Mouse (Mus musculus) urinary bladder, postnatal 4 days (tissue): ENCODE data around the gene Megf9.

ENCODE experiments used
- DNase-seq, 2 experiments: peaks; one replicate each; pipeline ENCODE4 v3.0.0; 2021 to 2022; ENCODE audit warnings: low spot score in 2 of 2

Megf9 gene

DNA sequence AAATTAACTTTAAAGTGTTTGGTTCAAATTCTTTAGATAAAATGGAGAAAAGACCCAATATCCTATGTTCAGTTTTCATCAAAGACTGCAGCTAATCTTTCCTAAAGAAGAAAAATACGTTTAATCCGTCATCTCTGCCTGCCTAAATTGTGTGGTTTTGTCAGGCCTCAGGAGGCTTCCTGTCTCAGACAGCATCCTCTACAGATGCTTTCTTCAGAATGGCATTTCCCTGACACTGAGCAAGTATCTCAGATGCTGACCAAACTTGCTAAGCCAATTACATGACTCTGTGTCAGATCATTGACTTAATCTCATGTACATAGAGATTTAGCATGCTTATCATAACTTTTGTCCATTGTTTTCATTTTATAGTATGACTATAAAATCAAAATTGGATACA lies 11.4 kb downstream of the Megf9 start:
- no peak for DNase-seq

DNA sequence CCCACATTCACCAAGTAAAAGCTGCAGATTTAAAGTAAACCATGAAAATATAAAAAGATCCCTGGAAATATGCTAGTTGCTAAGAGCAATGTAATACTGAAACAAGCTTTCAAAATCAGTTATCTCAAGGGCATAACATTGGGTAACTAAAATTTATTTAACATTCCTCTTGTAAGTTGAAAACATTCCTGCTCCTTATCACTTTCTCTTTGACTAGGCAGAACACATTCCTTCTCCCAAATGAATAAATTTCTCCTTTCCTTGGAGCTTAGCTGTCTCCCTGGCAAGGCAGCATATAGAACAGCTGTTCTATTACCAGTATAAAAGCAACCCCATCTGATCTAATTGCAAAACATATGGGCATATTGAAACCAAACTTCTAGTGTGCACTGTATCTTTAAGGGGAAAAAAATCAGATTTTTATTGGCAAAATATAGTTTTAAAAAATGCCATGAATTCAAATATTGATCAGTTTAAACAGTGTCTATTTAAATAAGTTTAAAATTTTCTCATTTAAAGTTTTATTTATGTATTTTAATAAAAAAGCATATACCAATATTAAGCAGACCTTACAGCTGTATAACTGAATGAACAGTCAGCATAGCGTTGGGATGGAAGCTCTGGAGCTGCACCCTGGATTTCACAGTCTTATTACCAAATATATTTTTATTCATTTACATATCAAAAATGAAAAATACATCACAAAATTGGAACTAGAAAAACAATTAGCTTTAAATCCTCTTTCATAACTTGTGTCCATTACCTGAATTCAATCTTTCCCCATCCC lies 13.1 kb downstream of the Megf9 start:
- DNase-seq, result no peak

DNA sequence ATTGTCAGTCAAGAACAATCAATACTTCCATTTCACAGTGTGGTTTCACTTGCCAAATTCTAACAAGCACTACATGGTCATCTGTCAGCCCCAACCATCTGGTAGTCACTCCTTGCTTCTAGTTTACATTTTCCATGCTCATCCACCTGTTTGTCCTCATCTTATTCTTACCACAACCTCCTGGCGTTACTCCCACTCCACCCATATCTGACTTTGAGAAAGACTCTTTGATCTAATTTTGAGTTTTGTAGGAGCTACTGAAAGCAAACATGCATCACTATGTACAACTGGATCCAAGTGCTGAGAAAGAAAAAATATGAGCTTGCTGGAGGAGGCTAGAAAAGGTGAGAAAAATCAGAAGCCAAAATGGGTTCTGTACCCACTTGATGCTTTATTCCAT lies 17.1 kb downstream of the Megf9 start:
- DNase-seq, result no peak

DNA sequence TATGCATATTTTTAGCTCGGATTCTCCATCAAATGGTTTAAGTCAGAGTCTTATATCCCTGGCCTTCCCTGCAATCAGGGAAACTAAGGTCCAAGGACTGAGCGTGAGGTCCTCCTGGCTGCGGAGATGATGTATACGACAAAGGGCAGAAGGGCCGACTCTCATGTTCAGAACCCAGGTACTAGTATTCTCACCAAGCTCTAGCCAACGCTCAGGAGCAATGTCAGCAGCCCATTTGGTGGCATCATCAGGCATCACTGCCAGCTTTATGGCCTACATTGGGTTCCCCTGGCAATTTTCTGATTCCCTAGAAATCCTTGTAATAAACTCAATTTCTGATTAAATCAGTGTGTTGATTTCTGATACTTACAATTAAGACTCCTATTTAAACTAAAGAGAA lies 18.5 kb downstream of the Megf9 start:
- no peak for DNase-seq

DNA sequence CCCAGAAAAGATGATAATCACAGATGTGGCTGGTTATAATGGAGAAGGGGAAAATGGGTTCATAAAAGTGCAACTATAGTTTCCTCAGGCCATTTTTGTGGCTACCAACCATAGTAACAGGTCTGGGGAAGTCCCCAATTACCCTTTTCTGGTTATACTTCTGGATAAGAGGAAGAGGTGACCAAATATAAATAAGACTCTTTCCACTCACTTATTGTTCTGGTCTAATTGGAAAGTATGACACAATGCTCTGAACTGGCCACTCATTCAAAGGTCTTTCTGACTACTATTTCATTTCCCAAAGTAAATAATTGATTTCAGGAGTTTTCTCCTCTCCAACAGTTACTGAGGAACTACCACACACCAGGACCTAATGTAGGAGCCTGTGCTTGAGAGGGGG lies 19.3 kb downstream of the Megf9 start:
- DNase-seq, result no peak

DNA sequence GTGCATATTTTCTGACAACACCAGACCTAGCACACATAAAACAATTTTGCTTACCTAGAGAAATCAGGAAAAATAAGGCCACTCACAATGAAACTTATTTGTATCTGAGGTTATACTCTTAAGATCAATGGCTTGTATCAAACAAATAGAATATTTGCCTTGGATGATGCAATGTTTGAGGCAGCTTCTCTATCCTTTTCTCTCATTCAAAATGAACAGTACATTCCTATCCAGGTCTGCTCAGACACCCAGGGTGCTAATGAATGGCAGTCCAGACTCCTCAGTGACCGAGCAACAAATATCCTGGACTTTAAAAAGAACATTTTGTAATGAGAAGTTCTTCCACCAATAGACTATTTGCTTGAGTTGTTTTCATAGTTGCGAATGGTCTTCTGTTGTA lies 24.8 kb downstream of the Megf9 start:
- no peak for DNase-seq

DNA sequence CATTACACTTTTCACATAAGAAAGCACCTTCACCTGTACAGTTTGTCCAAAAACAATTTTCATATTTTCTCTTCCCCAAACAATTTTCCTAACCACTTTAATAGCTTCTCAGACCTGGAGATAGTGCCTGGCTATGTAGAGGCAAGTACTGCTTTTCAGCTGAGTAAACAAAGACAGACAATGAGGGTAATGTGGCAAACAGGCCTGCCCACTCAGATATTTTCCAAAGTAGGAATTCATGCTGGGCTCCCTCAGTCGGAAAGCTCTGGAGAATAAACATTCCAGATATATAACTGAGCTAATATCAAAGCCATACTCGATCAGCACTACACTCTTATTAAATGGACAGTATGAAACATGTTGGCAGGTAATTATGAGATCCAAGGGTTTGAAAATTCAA lies 25.2 kb downstream of the Megf9 start:
- no peak for DNase-seq

DNA sequence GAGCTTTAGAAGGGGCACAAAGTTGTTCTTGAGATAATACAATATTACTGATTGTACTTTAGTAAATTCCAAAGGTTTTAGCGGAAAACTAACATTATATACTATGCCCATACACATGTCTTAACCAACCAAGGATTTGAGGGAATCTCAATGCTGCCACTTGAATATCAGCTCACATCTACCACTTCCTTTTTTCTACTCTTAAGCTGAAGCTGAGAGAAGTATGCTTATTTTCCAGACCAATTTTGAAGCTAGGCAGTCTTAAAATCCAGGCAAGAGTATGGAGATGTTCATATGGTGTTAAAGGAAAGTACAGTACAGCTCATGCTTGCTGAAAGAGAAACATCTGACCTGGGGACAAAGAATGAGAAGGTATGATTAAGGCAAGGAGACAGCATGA lies 26.6 kb downstream of the Megf9 start:
- no peak for DNase-seq

DNA sequence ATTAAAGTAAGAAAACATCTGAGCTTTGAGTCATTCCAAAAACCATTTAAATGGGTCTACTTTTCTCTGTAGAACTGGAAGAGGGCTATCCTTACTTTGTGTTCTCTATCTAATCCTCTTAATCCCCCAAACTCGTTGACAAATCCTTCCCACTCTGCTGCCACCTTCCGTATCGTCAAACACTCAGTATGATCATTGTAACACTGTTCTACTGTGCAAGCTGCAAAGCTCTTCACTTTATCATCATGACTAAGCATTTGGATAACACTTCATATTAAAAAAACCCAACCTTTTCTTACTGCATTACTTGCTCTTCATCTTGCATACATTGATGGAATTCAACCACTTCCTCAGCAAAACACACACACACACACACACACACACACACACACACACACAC lies 28.8 kb downstream of the Megf9 start:
- no peak for DNase-seq

DNA sequence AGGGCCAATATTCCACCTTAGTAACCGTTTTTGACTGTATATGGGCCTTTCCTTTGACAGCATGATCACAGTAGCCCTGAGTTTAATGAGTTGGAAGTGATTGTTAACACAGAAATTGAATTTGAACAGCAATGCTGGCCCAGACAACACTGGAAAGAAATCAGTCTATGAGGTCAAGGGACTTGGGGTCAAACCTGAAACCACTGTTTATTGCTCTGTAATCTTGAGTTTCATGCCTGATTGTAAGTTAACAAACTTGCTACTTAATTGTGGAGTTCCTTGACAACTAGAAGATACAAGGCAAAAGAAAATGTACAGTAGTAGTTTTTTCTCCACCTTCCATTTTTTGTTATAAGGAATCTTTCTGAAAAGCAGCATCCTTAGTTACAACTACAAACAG lies 31.0 kb downstream of the Megf9 start:
- no peak for DNase-seq

DNA sequence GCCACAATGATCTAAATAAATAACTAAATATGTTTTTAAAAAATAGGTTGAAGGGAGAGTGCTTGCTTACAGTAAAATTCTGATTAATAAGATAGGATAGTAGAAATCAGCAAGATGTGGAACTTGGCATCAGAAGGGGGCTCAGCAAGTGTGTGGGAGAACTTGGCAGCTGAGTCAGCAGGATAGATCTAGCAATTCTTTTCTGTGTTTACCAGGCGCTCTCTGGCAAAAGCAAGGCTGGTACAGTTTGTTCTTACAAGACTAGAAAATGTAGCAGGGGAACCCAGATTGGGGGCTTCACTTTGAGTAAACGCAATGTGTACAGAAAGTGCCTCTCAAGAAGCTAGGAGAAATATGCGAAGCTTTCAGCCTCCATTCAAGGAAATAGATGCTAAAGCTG lies 35.5 kb downstream of the Megf9 start:
- no peak for DNase-seq

DNA sequence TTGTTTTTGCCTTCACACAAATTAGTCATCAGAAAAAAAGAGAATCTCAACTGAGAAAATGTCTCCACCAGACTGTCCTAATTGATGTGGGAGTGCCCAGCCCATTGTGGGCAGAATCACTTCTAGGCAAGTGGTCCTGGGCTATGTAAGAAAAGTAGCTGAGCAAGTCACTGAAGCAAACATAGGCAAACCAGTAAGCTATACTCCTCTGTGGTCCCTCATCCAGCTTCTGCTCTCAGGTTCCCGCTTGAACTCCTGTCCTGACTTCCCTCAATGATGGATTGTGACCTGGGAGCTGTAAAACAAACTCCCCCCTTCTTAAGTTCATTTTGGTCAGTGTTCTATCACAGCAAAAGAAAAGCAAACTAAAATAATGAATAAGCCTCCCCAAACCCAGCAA lies 37.8 kb downstream of the Megf9 start:
- no peak for DNase-seq

DNA sequence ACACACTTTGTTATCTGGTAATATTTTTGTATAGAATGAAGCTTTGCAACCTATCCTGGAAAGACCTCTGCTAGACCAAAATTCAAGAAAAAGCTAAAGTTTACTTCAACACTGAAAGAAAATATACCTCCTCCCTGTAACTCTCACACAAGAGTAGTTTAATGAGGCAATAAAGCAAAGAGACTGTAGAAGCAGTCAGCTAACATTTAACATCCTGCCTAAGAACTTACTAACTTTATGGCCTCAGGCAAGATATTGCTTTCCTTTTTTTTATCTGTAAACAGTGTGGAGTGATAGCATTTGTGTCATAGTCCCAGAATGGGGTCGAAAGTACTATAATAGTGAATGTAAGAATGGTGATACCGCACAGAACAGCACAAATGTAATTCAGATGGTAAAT lies 45.0 kb downstream of the Megf9 start:
- DNase-seq, result no peak

DNA sequence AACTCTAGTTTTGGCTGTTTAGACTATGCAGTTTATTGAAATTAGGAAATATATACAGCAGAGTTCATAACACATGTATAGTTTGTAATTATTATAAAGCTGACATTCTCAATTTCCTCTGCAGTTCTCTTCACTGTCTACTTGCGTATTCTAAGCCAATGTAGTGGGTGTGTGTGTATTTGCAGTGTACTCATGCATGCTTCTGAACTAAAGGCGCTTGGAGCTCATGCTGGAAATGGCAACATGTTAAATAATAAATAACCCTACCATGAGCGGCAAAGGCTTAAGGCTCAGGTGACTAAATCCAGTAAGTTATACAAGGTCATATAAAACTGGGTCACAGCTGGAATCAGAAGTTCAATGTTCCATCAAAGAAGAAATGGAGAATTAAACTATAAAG lies 46.4 kb downstream of the Megf9 start:
- DNase-seq, result no peak

DNA sequence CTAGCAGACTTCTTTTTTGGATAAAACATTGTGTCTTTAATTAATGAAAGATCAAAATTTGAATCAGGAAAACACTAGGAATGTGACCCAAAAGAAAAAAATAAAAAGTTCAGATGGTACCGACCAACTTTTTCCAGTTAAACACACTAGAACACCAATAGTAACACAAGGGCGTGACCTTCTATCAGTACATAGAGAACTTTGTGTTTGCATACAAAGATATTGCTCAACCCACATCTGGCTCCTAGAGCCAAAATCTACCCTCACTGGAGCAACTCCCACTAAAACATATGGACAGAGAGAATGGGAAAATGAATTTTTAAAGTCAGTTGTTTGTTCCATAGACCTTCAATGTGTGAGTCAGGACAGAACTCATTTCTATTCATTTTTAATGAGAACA lies 50.7 kb downstream of the Megf9 start:
- no peak for DNase-seq

DNA sequence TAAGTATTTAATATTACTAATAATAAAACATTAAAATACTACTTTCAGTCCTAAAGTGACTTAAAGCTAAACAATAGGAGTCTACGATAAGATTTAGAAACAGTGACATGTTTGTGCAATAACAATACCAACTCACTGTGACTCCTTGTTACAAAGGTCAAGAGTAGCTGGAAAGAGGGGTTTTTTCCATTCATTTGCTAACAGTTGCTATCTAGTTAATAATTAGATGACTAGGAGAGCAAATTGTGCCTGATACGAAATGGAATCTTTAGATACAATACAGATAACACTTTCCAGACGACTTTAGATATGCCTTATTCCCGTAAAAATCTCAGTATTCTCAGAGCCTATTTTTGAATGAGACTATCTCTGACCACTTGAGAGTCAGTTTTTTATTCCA lies 52.9 kb downstream of the Megf9 start:
- DNase-seq, result no peak

DNA sequence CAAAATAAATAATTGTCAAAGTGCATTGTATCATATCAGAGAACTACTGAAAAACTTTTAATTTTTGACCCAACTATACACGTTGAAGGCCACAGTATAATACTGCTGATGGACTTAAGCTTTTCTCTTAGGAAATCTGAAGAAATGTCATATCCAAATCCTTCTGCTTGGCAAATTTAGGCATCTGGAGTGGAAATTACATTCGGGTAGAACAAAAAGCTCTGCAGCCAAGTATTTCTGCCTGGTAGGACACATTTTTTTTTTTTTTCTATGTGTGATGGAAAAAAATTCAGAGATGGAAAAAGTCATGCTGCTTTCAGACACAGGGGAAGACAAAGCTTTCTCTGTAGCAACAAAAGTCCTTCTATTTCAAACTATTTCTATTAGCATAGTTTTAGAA lies 63.4 kb downstream of the Megf9 start:
- DNase-seq, result no peak

DNA sequence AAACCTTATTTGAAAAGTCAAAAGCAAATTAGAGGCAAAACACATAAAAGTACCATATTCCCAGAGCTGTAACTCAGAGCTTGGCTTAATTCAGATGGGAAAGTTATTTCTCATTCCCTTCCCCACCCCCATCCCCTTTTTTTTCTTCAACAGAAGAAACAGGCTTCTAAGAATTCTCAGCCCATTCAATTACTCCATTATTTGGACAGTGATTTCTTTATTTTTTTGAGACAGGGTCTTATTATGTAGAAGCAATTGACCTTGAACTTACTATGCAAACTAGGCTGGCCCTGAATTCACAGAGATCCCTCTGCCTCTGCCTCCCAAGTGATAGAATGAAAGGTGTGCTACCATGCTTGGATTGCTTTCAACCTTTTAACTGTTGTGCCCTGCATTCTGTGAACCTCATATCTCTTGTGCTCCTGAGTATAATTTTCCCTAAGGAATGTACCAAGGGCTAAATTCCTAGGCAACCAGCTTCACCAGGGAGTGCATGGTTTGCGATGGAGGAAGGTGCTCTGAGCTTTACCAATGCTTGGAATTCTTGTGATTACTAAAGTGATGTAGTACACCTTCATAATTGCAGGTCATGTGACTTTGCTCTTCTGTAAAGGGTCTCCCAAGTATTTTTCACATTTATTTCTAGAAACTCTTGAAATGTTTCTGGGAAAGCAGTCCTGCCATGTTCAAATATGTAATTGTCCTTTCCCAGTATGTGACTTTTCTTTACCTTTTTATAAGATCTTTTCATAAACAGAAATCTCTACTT lies 68.7 kb downstream of the Megf9 start:
- DNase-seq, result no peak

DNA sequence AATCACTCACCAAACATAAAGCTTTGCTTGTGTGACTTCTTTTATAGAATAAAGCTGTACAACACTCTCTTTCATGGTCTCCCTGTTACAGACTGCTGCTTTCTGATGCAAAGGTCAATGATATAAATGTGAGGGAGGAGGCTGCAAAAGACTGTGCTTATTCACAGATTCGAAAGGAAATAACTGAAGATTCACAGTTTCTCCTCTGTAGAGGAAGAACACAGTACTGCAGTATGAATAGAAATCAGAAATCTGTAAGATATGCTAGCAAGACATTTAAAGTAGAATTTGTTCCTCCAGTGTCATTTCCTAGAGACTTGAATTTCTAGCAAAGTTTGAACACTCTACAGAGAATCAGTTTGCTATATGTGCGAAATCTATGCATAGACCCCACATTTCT lies 71.5 kb downstream of the Megf9 start:
- DNase-seq, result no peak

DNA sequence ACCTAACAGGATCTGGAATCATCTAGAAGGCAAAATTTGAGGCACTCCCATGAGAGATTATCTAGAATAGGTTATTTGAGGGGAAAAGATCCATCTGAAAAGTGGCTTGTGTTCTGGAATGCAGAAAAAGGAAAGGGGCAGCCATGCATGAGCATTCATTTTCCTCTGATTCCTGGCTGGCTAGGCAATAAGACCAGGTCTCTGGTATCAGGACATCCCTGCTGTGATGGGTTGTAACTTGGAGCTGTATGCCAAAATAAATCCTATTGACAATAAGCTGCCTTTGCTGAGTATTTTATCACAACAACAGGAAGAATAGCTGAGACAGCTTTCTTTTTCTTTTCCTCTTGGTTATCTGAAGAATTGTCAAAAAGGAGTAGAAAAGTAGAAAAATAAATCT lies 73.4 kb downstream of the Megf9 start:
- DNase-seq, result no peak

DNA sequence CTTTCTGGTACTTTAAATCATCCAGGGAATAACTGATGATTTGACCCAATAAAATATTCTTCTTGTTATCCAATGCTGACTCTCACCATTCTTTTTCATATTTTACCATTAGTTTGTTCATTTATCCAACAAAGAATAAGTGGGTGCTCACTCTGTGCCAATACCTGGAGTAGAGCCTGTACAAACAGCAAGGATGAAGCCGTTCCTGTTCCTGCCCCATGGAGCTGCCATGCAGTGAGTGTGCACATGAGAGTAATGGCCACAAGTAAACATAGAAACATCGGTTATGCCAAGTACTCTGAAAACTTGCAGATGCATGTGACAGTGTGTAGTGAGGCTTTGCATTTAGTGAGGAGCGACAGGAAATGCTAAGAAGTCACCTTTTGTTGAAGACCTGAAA lies 82.6 kb downstream of the Megf9 start:
- DNase-seq, result no peak

DNA sequence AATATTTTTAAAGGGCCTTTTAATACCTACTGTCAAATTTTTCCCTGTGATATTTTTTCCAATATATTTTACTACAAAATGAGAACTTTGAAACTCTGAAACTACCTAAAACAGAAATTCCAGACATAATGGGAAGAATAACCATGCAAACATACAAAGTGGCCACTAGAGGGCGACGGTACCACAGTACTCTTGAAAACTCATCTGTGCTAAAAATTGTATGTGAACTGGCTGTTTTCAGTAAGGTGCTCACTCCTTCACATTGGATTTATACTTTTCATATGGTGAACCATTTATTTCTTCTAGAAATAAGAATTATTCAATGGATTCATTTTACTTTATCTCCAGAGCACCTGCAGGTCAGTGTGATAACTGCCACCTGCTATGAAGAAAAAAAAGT lies 83.0 kb downstream of the Megf9 start:
- DNase-seq, result no peak

DNA sequence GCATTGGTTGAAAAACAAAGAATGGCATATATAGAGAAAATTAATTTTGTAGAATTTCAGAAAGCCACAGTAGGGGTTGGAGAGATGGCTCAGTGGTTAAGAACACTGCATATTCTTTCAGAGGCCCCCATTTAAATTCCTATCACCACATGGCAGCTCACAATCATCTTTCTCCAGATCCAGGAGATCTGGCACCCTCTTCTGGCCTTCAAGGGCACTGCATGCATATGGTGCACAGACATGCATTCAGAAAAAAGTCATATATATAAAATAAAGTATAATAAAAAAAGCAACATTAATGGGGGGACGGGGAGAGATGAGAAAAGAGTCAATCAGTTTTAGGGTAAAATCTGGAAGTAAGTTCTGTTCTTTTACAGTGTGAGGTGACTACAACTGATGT lies 85.1 kb downstream of the Megf9 start:
- no peak for DNase-seq

DNA sequence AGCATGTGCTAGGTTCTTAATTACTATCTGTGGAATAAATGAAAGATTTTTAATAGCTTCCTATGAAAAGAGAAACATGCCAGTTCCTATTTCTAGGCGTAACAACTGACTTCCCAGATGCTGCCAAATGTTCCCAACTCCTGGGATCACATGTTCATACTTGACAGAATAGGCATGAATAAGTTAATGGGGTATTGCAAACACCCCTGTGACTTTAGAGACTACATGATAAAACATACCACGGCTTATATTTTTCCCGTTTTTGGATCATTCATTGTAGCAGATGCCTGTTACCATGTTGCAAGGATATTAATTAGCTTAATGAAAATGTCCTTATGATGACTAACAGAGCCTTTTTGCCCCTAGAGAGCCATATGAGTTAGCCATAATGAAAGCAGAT lies 88.0 kb downstream of the Megf9 start:
- DNase-seq, result no peak
